10 mouse cellular contexts compared by ENCODE assay signal in genomic region chr2:133443490-133443889, GRCm38 (mm10).
DNase-seq lines count a peak whose midpoint lies in the region; TF ChIP-seq lines count a peak whose summit lies in the region.
"Had no signal": no experiment of that assay in that cellular context is flagged by ENCODE, and none has a peak within 500 bp of the region (broad histone marks: within the 10 kb centered on the region; RNA-seq: fewer than 3 reads in every experiment).

No protein-coding gene starts in this region.

- H3K27ac ChIP-seq in cerebellum, adult 2 months (ENCODE audit: insufficient read depth, low read length): no peak overlapping the region
- H3K27ac ChIP-seq in liver, adult 2 months (replicated peaks; ENCODE audit: insufficient read depth, low read depth, low read length): 0 out of 2 replicates have a peak overlapping the region, but pooled peaks have one; percentile 17
- H3K27ac ChIP-seq: hindbrain, embryonic 12.5 days; limb, embryonic 15.5 days had no signal

- peaks cover 4% of the 10 kb centered on the region; the same call in 1 of the 2 replicates for H3K4me1 ChIP-seq in cerebellum, adult 2 months (ENCODE audit: control insufficient read depth, insufficient read depth, low read length)
- H3K4me1 ChIP-seq in liver, adult 2 months (ENCODE audit: control insufficient read depth, insufficient read depth, low read length): peaks cover 2% of the 10 kb centered on the region; the same call in 1 of the 2 replicates
- H3K4me1 ChIP-seq: hindbrain, embryonic 12.5 days; limb, embryonic 15.5 days had no signal

- no peaks in the 10 kb centered on the region for H3K36me3 ChIP-seq in liver, adult 2 months (ENCODE audit: control insufficient read depth, insufficient read depth, low read length)
- H3K36me3 ChIP-seq: hindbrain, embryonic 12.5 days; limb, embryonic 15.5 days had no signal

- 71% methylated on average over 2 of the region's 2 CpGs for WGBS in cerebellum, adult 2 months
- 73% methylated on average over 2 of the region's 2 CpGs for WGBS in liver, adult 2 months

- no peak for TF ChIP-seq POLR2A in cerebellum, adult 2 months (IDR thresholded peaks at IDR 0.05; ENCODE audit: borderline replicate concordance, insufficient read depth, low read length)
- TF ChIP-seq POLR2A in liver, adult 2 months (IDR thresholded peaks at IDR 0.05; ENCODE audit: extremely low read depth, insufficient read depth, low read length): no peak

- H3K27me3 ChIP-seq in cerebellum, adult 2 months (ENCODE audit: control insufficient read depth, insufficient read depth, low read length): no peaks in the 10 kb centered on the region
- H3K27me3 ChIP-seq in liver, adult 2 months (ENCODE audit: control insufficient read depth, insufficient read depth, low read length): no peaks in the 10 kb centered on the region
- H3K27me3 ChIP-seq: hindbrain, embryonic 12.5 days; limb, embryonic 15.5 days had no signal

- no peak overlapping the region for H3K9ac ChIP-seq in liver, adult 2 months (ENCODE audit: low read depth, low read length)
- H3K9ac ChIP-seq: hindbrain, embryonic 12.5 days; limb, embryonic 15.5 days had no signal

- no peaks in the 10 kb centered on the region for H3K79me2 ChIP-seq in liver, adult 2 months (ENCODE audit: control insufficient read depth, insufficient read depth, low read length)

- H3K4me3 ChIP-seq in cerebellum, adult 2 months (replicated peaks; ENCODE audit: insufficient read depth, low read depth, low read length): no peak overlapping the region
- H3K4me3 ChIP-seq in liver, adult 2 months (ENCODE audit: insufficient read depth, low read depth, low read length): no peak overlapping the region
- H3K4me3 ChIP-seq: hindbrain, embryonic 12.5 days; limb, embryonic 15.5 days had no signal

- no peak for TF ChIP-seq CTCF in cerebellum, adult 2 months (IDR thresholded peaks at IDR 0.05; ENCODE audit: borderline replicate concordance, insufficient read depth, low read depth, low read length)
- TF ChIP-seq CTCF in liver, adult 2 months (IDR thresholded peaks at IDR 0.05; ENCODE audit: low read depth, low read length): no peak

- peak; percentile 11 to 63 for DNase-seq in cerebellum, adult 2 months
- DNase-seq in cerebellum, postnatal 4 days (ENCODE audit: low spot score in 2 of 2): no peak
- peak; percentile 25 for DNase-seq in liver, adult 2 months (ENCODE audit: extremely low read depth, low read depth, low spot score)
- no peak for DNase-seq in liver
- peak; percentile 57 for DNase-seq in adrenal gland, postnatal 10 days
- peak; percentile 13 for DNase-seq in lung, postnatal 10 days
- no peak for DNase-seq in embryo, embryonic 10 days (ENCODE audit: low spot score)
- DNase-seq in layer of hippocampus, postnatal 14 days (ENCODE audit: low spot score in 2 of 2): no peak

Comparison
In these comparisons a context has a peak if more than half of its experiments do, and no peak if none do; other contexts are left out.
1. DNase-seq: peak in cerebellum, adult 2 months (2 of 2), liver, adult 2 months (single experiment), adrenal gland, postnatal 10 days (single experiment) and lung, postnatal 10 days (single experiment); none in cerebellum, postnatal 4 days (0 of 2), liver (single experiment), embryo, embryonic 10 days (single experiment) and layer of hippocampus, postnatal 14 days (0 of 2).